Mouse (Mus musculus) CH12.LX (cell line): ENCODE results near the gene Nwd1.

Experiments used
- CTCF ChIP-seq, 2 experiments: IDR thresholded peaks in 1 of 2; conservative IDR thresholded peaks in 1 of 2; 2 replicates each; pipeline ENCODE4 v1.5.1; 2011 to 2012; ENCODE audit warnings: low read depth in 2 of 2, low read length in 2 of 2, improper control_type of control experiment in 1 of 2, inconsistent platforms in 1 of 2, mild to moderate bottlenecking in 1 of 2, moderate library complexity in 1 of 2
- EP300 ChIP-seq: IDR thresholded peaks from 2 replicates; pipeline ENCODE4 v1.6.1; 2011; ENCODE audit warnings: low read length, improper control_type of control experiment
- MAX ChIP-seq: IDR thresholded peaks from 2 replicates; pipeline ENCODE4 v1.6.1; 2011; ENCODE audit warnings: low read length, improper control_type of control experiment
- MEF2A ChIP-seq: IDR thresholded peaks from 2 replicates; pipeline ENCODE4 v1.6.1; 2014; ENCODE audit warnings: low read depth, mild to moderate bottlenecking, inconsistent platforms, low read length, improper control_type of control experiment, borderline replicate concordance
- POLR2A ChIP-seq: IDR thresholded peaks from 2 replicates; pipeline ENCODE4 v1.6.1; 2011; ENCODE audit warnings: low read depth, mild to moderate bottlenecking, improper control_type of control experiment, low read length
- TBP ChIP-seq: conservative IDR thresholded peaks from 2 replicates; pipeline ENCODE4 v1.6.1; 2011; ENCODE audit warnings: low read depth, low read length, improper control_type of control experiment
- USF1 ChIP-seq: IDR thresholded peaks from 2 replicates; pipeline ENCODE4 v1.6.1; 2014; ENCODE audit warnings: low read depth, mild to moderate bottlenecking, inconsistent platforms, low read length, improper control_type of control experiment
- ZC3H11A ChIP-seq: IDR thresholded peaks from 2 replicates; pipeline ENCODE4 v1.6.1; 2012; ENCODE audit warnings: low read depth, mild to moderate bottlenecking, inconsistent platforms, low read length, improper control_type of control experiment
- ZNF384 ChIP-seq: IDR thresholded peaks from 2 replicates; pipeline ENCODE4 v1.6.1; 2012; ENCODE audit warnings: low read depth, low read length, improper control_type of control experiment, inconsistent platforms

DNA sequence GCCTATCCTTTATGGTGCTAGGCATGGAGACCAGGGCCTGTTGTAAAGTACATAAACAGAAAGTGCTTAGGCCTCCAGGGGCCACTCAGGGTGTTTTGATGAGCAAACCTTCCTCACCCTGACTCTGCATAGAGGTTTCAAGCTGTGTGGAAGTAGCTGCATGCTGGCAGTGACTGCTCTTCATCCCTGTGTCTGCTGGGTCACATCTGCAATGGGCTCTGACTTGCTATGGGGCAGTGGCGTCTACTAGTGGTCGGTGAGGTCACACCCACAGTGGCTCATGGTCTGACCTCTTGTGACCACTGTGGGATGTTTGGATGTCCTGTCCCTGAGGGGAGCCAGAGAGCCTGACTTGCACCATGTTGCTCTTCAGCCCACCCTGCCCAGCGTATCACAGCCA lies 104.6 kb downstream of the Nwd1 start:
- TF ChIP-seq USF1, result no peak
- TF ChIP-seq ZNF384, result no peak
- TF ChIP-seq MAX, result no peak
- TF ChIP-seq TBP, result no peak
- TF ChIP-seq EP300, result no peak
- peak in 1 of 2 experiments; percentile 21; a peak in 2 of 4 replicates for TF ChIP-seq CTCF (conservative IDR thresholded peaks at IDR 0.05 in 1 of 2, IDR thresholded peaks at IDR 0.05 in 1 of 2; ENCODE audit: low read depth in 2 of 2, low read length in 2 of 2)
- no peak for TF ChIP-seq POLR2A
- no peak for TF ChIP-seq MEF2A
- no peak for TF ChIP-seq ZC3H11A
